Mouse (Mus musculus) megakaryocyte-erythroid progenitor cell, adult 5-6 weeks (primary cell): ENCODE measurements at regions not wholly inside any gene's neighbourhood (a gene's known extent, or its start where the extent isn't known, plus 50 kb on each side); places are given as distances from the start of the nearest gene placed in this dataset.

Source experiments
- ATAC-seq: replicated peaks from 2 replicates; pipeline ENCODE4 v1.8.0; 2016; ENCODE audit warnings: mild to moderate bottlenecking, inconsistent platforms; ENCODE audit not compliant: severe bottlenecking, poor library complexity, low FRiP score, low TSS enrichment

DNA sequence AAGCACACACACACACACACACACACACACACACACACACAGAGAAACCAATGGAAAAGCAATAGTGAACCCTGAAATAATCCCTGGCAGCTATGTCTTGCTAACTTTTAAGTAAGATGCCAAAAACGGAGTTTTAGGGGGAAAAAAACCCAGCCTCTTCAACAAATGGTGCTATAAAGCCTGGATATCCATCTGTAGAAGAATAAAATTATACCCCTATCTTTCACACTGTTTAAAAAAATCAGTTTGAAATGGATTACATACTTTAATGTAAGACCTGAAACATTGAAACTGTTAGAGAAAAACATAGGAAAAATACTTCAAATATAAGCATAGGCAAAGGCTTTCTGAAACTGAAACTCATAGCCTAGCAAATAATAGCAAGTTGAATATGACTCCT is 228.2 kb downstream of the Fam49a start:
- ATAC-seq: no peak

DNA sequence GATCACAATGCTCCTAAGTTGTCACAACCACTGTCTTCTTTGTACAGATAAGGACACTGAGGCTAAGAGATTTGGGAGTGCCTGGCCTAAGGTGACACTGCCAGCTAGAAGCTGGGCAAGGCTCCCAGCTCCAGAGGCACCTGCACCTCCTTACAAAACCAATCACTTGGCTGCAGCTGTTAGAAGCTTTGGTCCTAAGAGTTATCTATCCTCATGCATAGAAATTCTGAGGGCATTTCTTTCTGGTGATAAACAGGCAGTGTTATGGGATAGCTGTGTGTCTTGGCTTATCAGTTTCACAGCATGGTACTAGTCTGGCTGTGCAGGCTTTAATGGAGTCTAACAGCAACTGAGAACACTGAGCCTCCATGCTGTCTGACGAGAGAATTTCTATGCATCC is 226.2 kb downstream of the Fam49a start:
- peak; percentile 99 for ATAC-seq

DNA sequence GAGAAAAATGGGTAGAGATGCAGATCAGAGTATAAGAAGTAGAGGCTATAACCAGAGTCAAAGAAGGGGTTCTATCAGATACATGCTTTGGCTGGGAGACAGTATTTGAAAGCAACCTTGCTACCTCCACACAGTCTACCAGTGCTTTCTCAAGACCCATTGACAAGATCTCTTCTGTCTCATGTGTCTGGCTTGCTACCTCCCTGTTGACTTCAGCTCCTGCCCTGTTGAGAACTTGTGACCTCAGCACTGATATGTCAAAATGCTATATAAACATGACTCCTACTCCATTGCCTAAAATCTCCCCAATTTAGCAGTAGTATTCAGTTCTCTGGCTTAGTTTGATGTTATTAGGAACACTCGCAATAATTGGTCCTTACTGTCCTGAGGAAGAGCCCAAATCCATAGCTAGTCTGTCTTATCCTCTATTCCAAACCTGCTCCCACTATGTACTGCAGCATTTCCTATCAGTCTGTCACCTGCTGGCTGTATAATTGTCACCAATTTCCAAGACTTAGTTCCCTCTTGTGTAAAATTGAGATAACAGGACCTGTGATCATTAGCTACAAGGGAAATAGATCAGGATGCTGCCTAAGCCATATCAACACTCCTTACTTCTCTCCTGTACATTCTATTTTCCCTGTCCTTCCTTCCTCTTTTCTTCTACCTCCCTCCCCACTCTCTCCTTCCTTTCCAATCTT is 224.9 kb downstream of the Fam49a start:
- ATAC-seq: no peak

DNA sequence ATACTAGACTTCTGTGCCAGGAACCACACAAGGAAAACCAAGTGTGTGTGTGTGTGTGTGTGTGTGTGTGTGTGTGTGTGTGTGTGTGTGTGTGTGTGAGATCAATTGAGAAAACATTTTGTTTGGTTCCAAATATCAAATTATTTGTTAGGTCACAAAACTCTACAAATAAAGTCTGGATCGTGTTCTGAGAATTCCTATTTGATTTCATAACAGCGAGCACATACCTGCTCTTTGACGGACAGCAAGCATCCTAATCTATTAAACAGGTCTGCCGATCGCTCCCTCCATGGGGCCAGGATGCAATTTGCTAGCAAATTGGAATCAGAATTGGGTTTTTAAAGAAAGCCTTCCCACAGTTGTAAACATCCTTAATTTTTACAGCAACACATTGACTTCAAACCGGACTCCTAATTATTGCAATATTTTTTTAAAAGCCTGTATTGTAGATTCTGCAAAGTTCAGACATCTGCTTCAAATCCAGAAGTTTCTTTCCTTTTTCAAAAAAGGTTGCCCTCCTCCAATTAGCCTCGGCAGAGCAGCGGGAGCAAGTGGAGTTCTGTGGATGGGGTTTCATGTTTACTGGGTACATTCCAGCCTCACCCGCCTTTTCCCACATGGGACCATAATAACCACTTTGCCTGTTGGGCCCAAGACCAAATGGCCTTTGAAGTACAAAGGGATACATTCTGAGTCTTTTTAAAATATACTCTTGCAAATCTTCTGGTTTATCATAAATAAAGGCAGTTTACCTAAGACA is 223.2 kb downstream of the Fam49a start:
- no peak for ATAC-seq

DNA sequence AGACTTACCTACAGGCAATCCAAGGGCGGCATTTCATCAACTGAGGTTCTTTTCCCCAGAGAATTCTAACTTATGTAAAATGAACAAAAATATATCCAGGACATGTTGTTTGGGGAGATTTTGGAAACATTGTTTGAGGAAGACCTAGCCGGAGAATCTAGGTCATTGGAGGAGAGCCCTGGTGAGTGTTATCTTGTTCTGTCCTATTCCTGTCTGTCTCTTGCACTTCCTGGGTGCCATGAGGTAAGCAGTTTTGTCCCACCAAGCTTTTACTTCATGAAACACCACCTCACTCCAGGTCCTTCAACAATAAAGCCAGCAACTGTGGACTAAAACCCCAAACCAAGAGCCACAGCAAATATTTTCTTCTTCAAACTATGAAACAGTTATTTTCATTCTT is 218.5 kb downstream of the Fam49a start:
- ATAC-seq: no peak

DNA sequence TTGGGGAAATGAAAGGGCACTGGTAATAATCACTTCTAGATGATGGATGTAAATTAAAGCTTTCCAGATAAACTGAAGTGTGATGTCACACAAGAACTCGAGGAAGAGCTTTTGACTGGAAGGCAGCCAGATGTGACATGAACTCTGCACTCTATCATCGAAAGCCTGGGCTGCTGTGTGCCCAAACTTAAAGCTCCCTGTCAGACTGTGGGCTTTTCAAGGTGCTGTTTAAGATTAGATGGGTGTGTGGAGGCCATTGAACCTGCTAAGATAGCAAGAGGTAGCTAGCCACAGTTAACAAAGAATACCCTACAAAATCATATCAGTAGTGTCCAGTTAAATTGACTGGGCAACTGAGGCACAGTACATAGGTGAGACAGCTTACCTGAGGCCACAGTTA is 190.1 kb downstream of the Fam49a start:
- ATAC-seq: peak; percentile 98

DNA sequence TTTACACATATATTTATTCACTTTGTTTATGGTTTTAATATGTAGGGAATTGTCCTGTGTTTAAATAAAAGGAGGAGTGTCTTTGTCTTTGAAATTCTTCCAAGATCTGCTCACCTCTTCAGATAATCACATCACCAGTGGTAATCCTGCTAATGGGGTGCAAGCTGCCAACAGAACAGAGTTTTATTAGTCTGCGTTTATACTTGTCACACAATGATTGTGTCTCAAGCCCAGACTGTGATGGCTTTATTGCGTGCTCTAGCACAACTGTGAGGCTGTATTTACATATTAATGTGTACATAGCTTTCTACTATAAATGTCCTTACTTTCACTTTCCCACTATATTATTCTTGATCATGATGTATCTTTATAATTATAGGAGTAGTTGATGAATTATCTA is 184.8 kb downstream of the Fam49a start:
- no peak for ATAC-seq

DNA sequence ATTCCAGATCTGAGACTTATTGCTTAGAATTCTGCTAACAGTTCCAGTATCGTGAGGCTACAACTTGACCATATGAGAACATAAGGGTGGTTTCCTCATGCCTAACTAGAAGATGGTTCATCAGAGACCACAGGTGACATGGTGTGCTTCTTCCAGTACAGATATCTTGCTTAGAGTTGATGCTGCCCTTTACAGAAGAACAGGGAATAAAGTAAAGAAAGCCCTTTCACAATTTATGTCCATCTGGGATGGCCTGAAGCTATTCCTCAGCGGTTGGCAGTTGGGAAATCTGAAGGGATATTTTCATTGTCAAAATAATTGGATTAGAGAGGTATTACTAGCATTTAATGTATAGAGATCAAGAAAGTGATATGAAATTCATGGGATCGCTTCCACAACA is 184.3 kb downstream of the Fam49a start:
- ATAC-seq: no peak

DNA sequence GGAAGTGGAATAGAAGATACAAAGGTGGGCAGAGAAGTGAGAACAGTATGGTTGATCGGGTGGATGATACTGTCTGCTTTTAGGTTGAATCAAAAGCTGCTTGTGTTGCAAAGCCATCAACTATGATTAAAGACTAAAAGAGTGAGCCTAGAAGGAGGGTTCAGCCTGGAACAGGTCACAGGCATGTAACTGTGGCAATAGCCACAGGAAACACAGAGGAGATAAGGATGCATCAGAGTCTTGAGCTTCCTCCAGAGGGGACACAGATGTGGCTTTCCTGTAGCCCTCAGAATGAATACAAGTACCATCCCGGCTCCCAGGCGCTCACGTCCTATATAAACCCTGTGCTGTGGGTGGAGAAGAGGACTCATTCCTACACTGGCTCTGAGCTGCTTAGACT is 180.9 kb downstream of the Fam49a start:
- ATAC-seq: peak; percentile 60

DNA sequence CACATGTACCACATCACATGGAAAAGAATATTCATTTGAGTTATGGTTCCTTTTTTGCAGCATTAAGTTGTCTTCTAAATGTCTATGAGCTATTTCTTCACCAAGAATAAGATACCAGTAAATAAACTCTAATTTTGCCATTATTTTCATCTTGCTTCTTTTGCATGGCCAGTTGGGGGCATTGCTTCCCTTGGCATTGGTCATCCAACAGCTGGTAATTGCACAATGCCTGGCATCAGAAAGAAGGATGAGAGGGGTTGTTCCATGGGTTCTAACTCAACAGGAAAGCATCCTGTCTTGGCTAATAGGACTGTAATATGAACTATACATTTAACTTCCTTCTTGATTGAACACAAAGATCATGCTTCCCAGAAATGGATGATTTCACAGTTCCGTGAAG is 174.4 kb downstream of the Fam49a start:
- no peak for ATAC-seq

DNA sequence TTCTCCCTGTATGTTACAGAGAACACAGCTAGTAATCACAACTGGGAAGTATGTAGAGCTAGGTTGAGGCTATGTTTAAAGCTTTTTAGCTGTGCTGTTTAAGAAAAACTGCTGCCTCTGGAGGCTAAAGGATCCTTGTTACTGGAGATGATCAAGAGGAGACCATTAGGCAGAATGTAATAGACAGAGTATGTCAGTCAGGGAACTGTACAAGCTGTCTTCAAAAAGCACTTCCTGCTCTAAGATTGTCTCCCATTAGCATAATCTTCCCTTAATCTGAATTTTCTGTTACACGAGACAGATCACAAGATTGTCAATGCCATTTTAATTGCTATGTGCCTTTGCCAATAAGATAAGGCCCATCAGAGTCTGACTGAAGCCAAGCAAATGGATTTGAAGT is 170.7 kb downstream of the Fam49a start:
- ATAC-seq: no peak
